Mouse (Mus musculus) layer of hippocampus, adult 2 months (tissue): ENCODE measurements around the gene Ezh1. TPM values are rescaled to one million over a fixed set of nuclear protein-coding genes. Genes with fewer than 3 reads are reported as not detected.

ENCODE experiments used
- DNase-seq, 2 experiments: peaks; one replicate each; pipeline ENCODE4 v3.0.0; 2022; ENCODE audit warnings: low spot score in 2 of 2
- H3K27ac ChIP-seq: fragments of 200-600 bp; 2 replicates; pipeline ENCODE4 v1.8.1; 2022
- H3K4me3 ChIP-seq: fragments of 200-600 bp; 2 replicates; pipeline ENCODE4 v1.8.1; 2022; ENCODE audit warnings: mild to moderate bottlenecking
- CTCF ChIP-seq: fragments of 200-600 bp; conservative IDR thresholded peaks from 2 replicates; pipeline ENCODE4 v1.8.1; 2022; ENCODE audit warnings: antibody characterized with exemption, mild to moderate bottlenecking, moderate library complexity
- total RNA-seq, 2 experiments: library from RNA; stranded (reverse); gene quantifications; 2 replicates each; pipeline ENCODE4 v1.2.3; 2021

Ezh1 gene
- total RNA-seq, 2 experiments from 2014 or later: 73.6 to 81.8 TPM

GRCm38 (mm10) chr11:101220853-101221252 is 5.4 kb downstream of the Ezh1 start:
- H3K27ac ChIP-seq: peak overlapping the region; percentile 90
- no peak for DNase-seq
- TF ChIP-seq CTCF: no peak
- no peak overlapping the region for H3K4me3 ChIP-seq

GRCm38 (mm10) chr11:101218436-101219055 is 7.7 kb downstream of the Ezh1 start:
- DNase-seq: no peak
- no peak for TF ChIP-seq CTCF
- no peak overlapping the region for H3K4me3 ChIP-seq
- H3K27ac ChIP-seq: no peak overlapping the region

- H3K27ac ChIP-seq: no peak overlapping the region
- no peak for TF ChIP-seq CTCF
- H3K4me3 ChIP-seq: no peak overlapping the region
- no peak for DNase-seq
Observed at GRCm38 (mm10) chr11:101216936-101217335, 9.3 kb downstream of the Ezh1 start.

- Histone ChIP-seq H3K27ac (no peak overlapping the region), H3K4me3 (no peak overlapping the region)
- DNase-seq: peak; percentile 67 to 70
- TF ChIP-seq CTCF: peak; percentile 87
Observed at GRCm38 (mm10) chr11:101211970-101212369, 14.3 kb downstream of the Ezh1 start.

GRCm38 (mm10) chr11:101200986-101201385 is 25.3 kb downstream of the Ezh1 start:
- Histone ChIP-seq H3K27ac (no peak overlapping the region), H3K4me3 (no peak overlapping the region)
- peak in 1 of 2 experiments; percentile 59 for DNase-seq
- peak; percentile 93 for TF ChIP-seq CTCF

- DNase-seq: no peak
- no peak for TF ChIP-seq CTCF
- no peak overlapping the region for H3K27ac ChIP-seq
- H3K4me3 ChIP-seq: no peak overlapping the region
Observed at GRCm38 (mm10) chr11:101199555-101199954, 26.7 kb downstream of the Ezh1 start.

- no peak overlapping the region for H3K27ac ChIP-seq
- no peak for TF ChIP-seq CTCF
- no peak overlapping the region for H3K4me3 ChIP-seq
- no peak for DNase-seq
Observed at GRCm38 (mm10) chr11:101196175-101196574, 30.1 kb downstream of the Ezh1 start.

- Histone ChIP-seq H3K4me3 (no peak overlapping the region), H3K27ac (peak overlapping the region; percentile 70; the same call in 1 of the 2 replicates)
- TF ChIP-seq CTCF: no peak
- DNase-seq: no peak
Observed at GRCm38 (mm10) chr11:101195571-101195970, 30.7 kb downstream of the Ezh1 start.

GRCm38 (mm10) chr11:101195101-101195500 is 31.2 kb downstream of the Ezh1 start:
- Histone ChIP-seq H3K27ac (peak overlapping the region; percentile 70; the same call in 1 of the 2 replicates), H3K4me3 (no peak overlapping the region)
- no peak for DNase-seq
- TF ChIP-seq CTCF: no peak

- DNase-seq: no peak
- no peak for TF ChIP-seq CTCF
- peak overlapping the region; percentile 70 for H3K27ac ChIP-seq
- H3K4me3 ChIP-seq: no peak overlapping the region
Observed at GRCm38 (mm10) chr11:101194643-101195042, 31.6 kb downstream of the Ezh1 start.

GRCm38 (mm10) chr11:101194137-101194536 is 32.1 kb downstream of the Ezh1 start:
- Histone ChIP-seq H3K4me3 (no peak overlapping the region), H3K27ac (peak overlapping the region; percentile 70)
- no peak for TF ChIP-seq CTCF
- no peak for DNase-seq

GRCm38 (mm10) chr11:101193076-101193475 is 33.2 kb downstream of the Ezh1 start:
- no peak overlapping the region for H3K4me3 ChIP-seq
- H3K27ac ChIP-seq: no peak overlapping the region; the same call in 1 of the 2 replicates
- no peak for TF ChIP-seq CTCF
- no peak for DNase-seq

GRCm38 (mm10) chr11:101192646-101193045 is 33.6 kb downstream of the Ezh1 start:
- Histone ChIP-seq H3K4me3 (no peak overlapping the region), H3K27ac (peak overlapping the region; percentile 83)
- no peak for TF ChIP-seq CTCF
- DNase-seq: no peak

- peak overlapping the region; percentile 83 for H3K27ac ChIP-seq
- TF ChIP-seq CTCF: no peak
Observed at GRCm38 (mm10) chr11:101191919-101192470, 34.3 kb downstream of the Ezh1 start.

More at GRCm38 (mm10) chr11:101191919-101192470, 34.3 kb downstream of the Ezh1 start:
- no peak for DNase-seq
- no peak overlapping the region for H3K4me3 ChIP-seq
